11 mouse cellular contexts compared by ENCODE assay signal in genomic region chr5:29864291-29864737, GRCm38 (mm10).
DNase-seq lines count a peak whose midpoint lies in the region; ATAC-seq and TF ChIP-seq lines count a peak whose summit lies in the region.
"Had no signal": no experiment of that assay in that cellular context is flagged by ENCODE, and none has a peak within 500 bp of the region (broad histone marks: within the 10 kb centered on the region; RNA-seq: fewer than 3 reads in every experiment).

No protein-coding gene starts in this region.

- no peak overlapping the region for H3K4me3 ChIP-seq in brown adipose tissue, adult 24 weeks (ENCODE audit: insufficient read depth, low read depth, low read length)
- no peak overlapping the region for H3K4me3 ChIP-seq in heart, adult 2 months
- no peak overlapping the region for H3K4me3 ChIP-seq in midbrain, embryonic 15.5 days
- H3K4me3 ChIP-seq: hindbrain, embryonic 15.5 days had no signal

- H3K4me2 ChIP-seq in midbrain, embryonic 15.5 days: no peak overlapping the region
- H3K4me2 ChIP-seq: hindbrain, embryonic 15.5 days had no signal

- 0 out of 2 replicates have a peak, but pooled peaks have one; percentile 29 for TF ChIP-seq EP300 in heart, adult 2 months (IDR thresholded peaks at IDR 0.05; ENCODE audit: insufficient read depth, low read depth, low read length)

- H3K27me3 ChIP-seq in heart, adult 2 months (ENCODE audit: control insufficient read depth, insufficient read depth, low read length): no peaks in the 10 kb centered on the region
- H3K27me3 ChIP-seq in midbrain, embryonic 15.5 days (replicated peaks): no peaks in the 10 kb centered on the region
- H3K27me3 ChIP-seq: hindbrain, embryonic 15.5 days had no signal

- WGBS in heart, adult 2 months: 35% methylated on average over 4 of the region's 4 CpGs
- 84% methylated on average over 4 of the region's 4 CpGs for WGBS in midbrain, embryonic 15.5 days

- intact Hi-C loops in heart, adult 2 months (cut with DNase I): loop anchor here (5.0 kb wide), 1 partner anchor 33 kb away; no protein-coding TSS in a partner anchor

- H3K27ac ChIP-seq in brown adipose tissue, adult 24 weeks (replicated peaks; ENCODE audit: low read depth, low read length): peak overlapping the region; percentile 88
- H3K27ac ChIP-seq in heart, adult 2 months: peak overlapping the region; percentile 64
- H3K27ac ChIP-seq in midbrain, embryonic 15.5 days: no peak overlapping the region
- H3K27ac ChIP-seq: hindbrain, embryonic 15.5 days had no signal

- H3K36me3 ChIP-seq in heart, adult 2 months (ENCODE audit: control insufficient read depth, insufficient read depth, low read length): peaks cover 10% of the 10 kb centered on the region
- H3K36me3 ChIP-seq in midbrain, embryonic 15.5 days (replicated peaks): no peaks in the 10 kb centered on the region
- H3K36me3 ChIP-seq: hindbrain, embryonic 15.5 days had no signal

- no peak overlapping the region for H3K9ac ChIP-seq in heart, adult 2 months (ENCODE audit: low read depth, low read length)
- no peak overlapping the region for H3K9ac ChIP-seq in midbrain, embryonic 15.5 days
- H3K9ac ChIP-seq: hindbrain, embryonic 15.5 days had no signal

- no peaks in the 10 kb centered on the region; the same call in 1 of the 2 replicates for H3K4me1 ChIP-seq in brown adipose tissue, adult 24 weeks (ENCODE audit: control insufficient read depth, insufficient read depth, insufficient read length, low read length)
- peaks cover 10% of the 10 kb centered on the region for H3K4me1 ChIP-seq in heart, adult 2 months (ENCODE audit: control insufficient read depth, insufficient read depth, low read length)
- no peaks in the 10 kb centered on the region for H3K4me1 ChIP-seq in midbrain, embryonic 15.5 days
- H3K4me1 ChIP-seq: hindbrain, embryonic 15.5 days had no signal

- no peaks in the 10 kb centered on the region for H3K9me3 ChIP-seq in midbrain, embryonic 15.5 days
- H3K9me3 ChIP-seq: hindbrain, embryonic 15.5 days had no signal

- TF ChIP-seq POLR2A in heart, adult 2 months (IDR thresholded peaks at IDR 0.05; ENCODE audit: insufficient read depth, low read depth, low read length): no peak

- no peak for TF ChIP-seq CTCF in heart, adult 2 months (IDR thresholded peaks at IDR 0.05)

- no peak for ATAC-seq in midbrain, embryonic 15.5 days (replicated peaks)
- ATAC-seq in cerebellum, adult (ENCODE audit: insufficient number of reproducible peaks, low FRiP score, low TSS enrichment): no peak

- peak; percentile 14 for DNase-seq in kidney, postnatal 14 days
- no peak for DNase-seq in kidney, postnatal 25 days
- DNase-seq in heart, adult 2 months: peak; percentile 53 to 69
- peak; percentile 51 for DNase-seq in heart, postnatal 4 days
- no peak for DNase-seq in spleen, postnatal 36 days (ENCODE audit: low spot score in 2 of 2)
- DNase-seq: cerebellum, postnatal 14 days; liver had no signal

- H3K79me2 ChIP-seq in heart, adult 2 months (replicated peaks; ENCODE audit: control insufficient read depth, insufficient read depth, low read length): no peaks in the 10 kb centered on the region

Comparison
In these comparisons a context has a peak if more than half of its experiments do, and no peak if none do; other contexts are left out.
1. DNase-seq: peak in kidney, postnatal 14 days (single experiment), heart, adult 2 months (2 of 2) and heart, postnatal 4 days (single experiment); none in kidney, postnatal 25 days (0 of 2) and spleen, postnatal 36 days (0 of 2).